Comparison of ENCODE assay signal across 16 mouse cellular contexts in genomic region chr3:115984653-115985052, GRCm38 (mm10). TPM values are rescaled to one million over a fixed set of nuclear protein-coding genes. Genes with fewer than 3 reads are reported as not detected.
DNase-seq lines count a peak whose midpoint lies in the region; ATAC-seq lines count a peak whose summit lies in the region.
"Had no signal": no experiment of that assay in that cellular context is flagged by ENCODE, and none has a peak within 500 bp of the region (broad histone marks: within the 10 kb centered on the region; RNA-seq: fewer than 3 reads in every experiment).

No protein-coding gene starts in this region.

- peak; percentile 17 for DNase-seq in adrenal gland, postnatal 14 days
- no peak for DNase-seq in adrenal gland, adult 8-10 months
- DNase-seq in heart, adult 11 months: peak; percentile 54
- DNase-seq in heart, postnatal 25 days (ENCODE audit: low spot score): no peak
- DNase-seq in cerebellum, adult 8-10 months: no peak
- DNase-seq: B cell, adult 2 months; cerebellum, adult 11 months; cerebellum, adult 18-20 months; cerebellum, adult 9-10 months; cerebellum, postnatal 25 days; forebrain, postnatal 0 days had no signal

- 0 out of 2 replicates have a peak, but pooled peaks have one; percentile 27 for ATAC-seq in monocyte, adult 5-6 weeks (replicated peaks; ENCODE audit: insufficient number of reproducible peaks, low FRiP score, low TSS enrichment, poor library complexity, severe bottlenecking)
- ATAC-seq: activated CD4-positive, CD25-positive, alpha-beta regulatory T cell, adult 4 months; CD4-positive, CD25-positive, alpha-beta regulatory T cell, adult 4 months; forebrain, embryonic 15.5 days; forebrain, postnatal 0 days; Patski had no signal

- intact Hi-C loops in heart, postnatal 25 days (cut with DNase I): no loop called here

RNA-seq across cellular contexts. Expression of gene Slc30a7, which starts 22.6 kb away (rescaled TPM):
- total RNA-seq in adrenal gland, postnatal 14 days (2021): 30.7 and 41.3 TPM in 2 replicates
- 10 to 100 TPM; 44.6 to 47.6 (median 46.0) TPM for total RNA-seq in adrenal gland, adult 8-10 months (2022)
- 10 to 100 TPM; 14.9 to 18.7 TPM for total RNA-seq in heart, postnatal 25 days (2021)
- total RNA-seq in monocyte, adult 5-6 weeks (2017): 40.1 to 60.1 TPM (median 48.5 TPM) in 3 replicates

RNA-seq across cellular contexts. Expression of gene Extl2, which starts 22.6 kb away (rescaled TPM):
- 17.8 and 20.9 TPM in 2 replicates for total RNA-seq in adrenal gland, postnatal 14 days (2021)
- total RNA-seq in adrenal gland, adult 8-10 months (2022): 10 to 100 TPM; 23.5 to 26.9 (median 26.2) TPM
- 10 to 100 TPM; 13.2 to 14.9 TPM for total RNA-seq in heart, postnatal 25 days (2021)
- total RNA-seq in monocyte, adult 5-6 weeks (2017): 3.0 to 6.3 TPM (median 4.1 TPM) in 3 replicates

Comparison
In these comparisons a context has a peak if more than half of its experiments do, and no peak if none do; other contexts are left out.
1. DNase-seq: peak in adrenal gland, postnatal 14 days (single experiment) and heart, adult 11 months (single experiment); none in adrenal gland, adult 8-10 months (single experiment), heart, postnatal 25 days (single experiment) and cerebellum, adult 8-10 months (single experiment).